Mouse (Mus musculus) thymus, postnatal 0 days (tissue): ENCODE measurements around the gene Tab1. TPM values are rescaled to one million over a fixed set of nuclear protein-coding genes. Genes with fewer than 3 reads are reported as not detected.

ENCODE experiments used
- DNase-seq: peaks from one replicate; pipeline ENCODE4 v3.0.0-alpha.2; 2015; ENCODE audit warnings: low spot score
- polyA plus RNA-seq: library from polyadenylated mRNA; unstranded; fragments of >200 nt; fragmentation: Nextera tagmentation; extraction: Ambion mirVana; gene quantifications from 2 replicates; pipeline ENCODE4 v1.2.1, GENCODE M21; 2015

Tab1 gene
- polyA plus RNA-seq, 1 experiment from 2014 or later = 38.2 TPM

GRCm38 (mm10) chr15:80202111-80202775 is 69.3 kb downstream of the Tab1 start:
- no peak for DNase-seq

DNA sequence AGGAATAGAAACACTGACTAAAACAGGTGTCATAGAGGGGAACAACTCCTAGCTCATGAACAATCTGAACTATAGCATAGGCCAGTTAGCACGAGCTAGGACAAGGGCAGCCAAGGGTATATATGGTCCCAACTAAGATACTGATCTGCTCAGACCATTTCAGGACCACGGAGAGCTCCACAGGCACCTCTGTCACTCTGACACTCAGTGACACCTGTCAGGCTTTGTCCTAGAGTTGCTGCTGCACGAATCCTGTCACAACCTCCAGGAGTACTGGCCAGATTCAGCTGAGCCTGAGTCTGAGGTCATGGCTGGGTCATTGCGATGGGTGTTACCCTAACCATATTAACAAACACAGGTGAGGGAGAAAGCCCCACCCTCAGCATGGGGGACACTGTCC is 70.5 kb downstream of the Tab1 start:
- DNase-seq = peak; percentile 65

- no peak for DNase-seq
These were observed 73.2 kb downstream of the Tab1 start for GRCm38 (mm10) chr15:80206057-80206565.

DNA sequence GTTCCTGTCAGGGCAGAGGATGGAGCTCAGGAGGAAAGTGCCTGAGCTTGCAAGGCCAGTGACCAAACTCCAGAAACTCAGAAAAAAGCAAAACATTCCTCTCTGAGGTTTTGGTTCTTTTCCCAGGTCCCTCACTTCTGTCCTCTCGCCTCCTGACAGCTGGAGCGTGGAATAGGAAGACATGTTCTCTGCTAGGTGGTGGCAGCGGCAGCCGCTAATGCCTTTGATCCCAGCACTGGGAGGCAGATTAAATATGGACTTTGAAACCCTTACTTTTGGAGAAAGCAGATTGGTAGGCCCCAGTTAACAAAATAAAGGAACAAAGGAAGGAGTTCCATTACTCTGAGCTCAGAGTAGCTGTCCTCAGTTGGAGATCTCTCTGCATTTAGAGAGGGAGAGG is 75.5 kb downstream of the Tab1 start:
- no peak for DNase-seq

Other genes starting within 250 kb of the Tab1 start
- 149 and 159 TPM in 2 replicates for gene Apobec3, start 241.5 kb upstream of the Tab1 start, polyA plus RNA-seq
- 8.3 and 10.1 TPM in 2 replicates for gene Cbx7, start 162.0 kb upstream of the Tab1 start, polyA plus RNA-seq
- gene Pdgfb, start 118.2 kb upstream of the Tab1 start, polyA plus RNA-seq = 2.2 and 2.7 TPM in 2 replicates
- gene Syngr1, start 41.8 kb upstream of the Tab1 start, polyA plus RNA-seq = 74.1 and 74.5 TPM in 2 replicates
- gene Rpl3, start 41.3 kb upstream of the Tab1 start, polyA plus RNA-seq = 1,085 and 1,101 TPM in 2 replicates
- 4.7 and 5.0 TPM in 2 replicates for gene Mgat3, start 40.6 kb downstream of the Tab1 start, polyA plus RNA-seq
- 25.3 and 27.7 TPM in 2 replicates for gene Mief1, start 100.9 kb downstream of the Tab1 start, polyA plus RNA-seq
- not detected in 2 replicates for gene AC140267.1, start 102.7 kb downstream of the Tab1 start, polyA plus RNA-seq
- 103 and 106 TPM in 2 replicates for gene Atf4, start 122.1 kb downstream of the Tab1 start, polyA plus RNA-seq
- gene Rps19bp1, start 131.2 kb downstream of the Tab1 start, polyA plus RNA-seq = 56.7 and 58.4 TPM in 2 replicates
- gene Cacna1i, start 154.1 kb downstream of the Tab1 start, polyA plus RNA-seq = 0.01 and 0.03 TPM in 2 replicates